Mouse (Mus musculus) cerebellum, postnatal 36 days (tissue): ENCODE results near the gene Cux1.
A peak's percentile ranks its signal among the peaks of the same experiment; 100 is the strongest.

Source experiments
- DNase-seq, 2 experiments: peaks; one replicate each; pipeline ENCODE4 v3.0.0; 2021 to 2022; ENCODE audit warnings: mixed read lengths in 2 of 2

The Cux1 gene

GRCm38 (mm10) chr5:136566001-136566811, 1.1 kb downstream of the Cux1 start:
- peak; percentile 64 to 70 for DNase-seq

- peak; percentile 45 to 49 for DNase-seq
Measured at GRCm38 (mm10) chr5:136565311-136565811, 1.9 kb downstream of the Cux1 start.

- no peak for DNase-seq
Measured at GRCm38 (mm10) chr5:136564613-136565299, 2.5 kb downstream of the Cux1 start.

GRCm38 (mm10) chr5:136563996-136564395, 3.3 kb downstream of the Cux1 start:
- DNase-seq, result no peak

- no peak for DNase-seq
Measured at GRCm38 (mm10) chr5:136563104-136563503, 4.2 kb downstream of the Cux1 start.

GRCm38 (mm10) chr5:136562212-136562611, 5.1 kb downstream of the Cux1 start:
- no peak for DNase-seq

GRCm38 (mm10) chr5:136561641-136562040, 5.6 kb downstream of the Cux1 start:
- no peak for DNase-seq

- DNase-seq, result no peak
Measured at GRCm38 (mm10) chr5:136560656-136561055, 6.6 kb downstream of the Cux1 start.

- DNase-seq, result no peak
Measured at GRCm38 (mm10) chr5:136557446-136557845, 9.8 kb downstream of the Cux1 start.

GRCm38 (mm10) chr5:136556328-136557262, 10.7 kb downstream of the Cux1 start:
- DNase-seq, result no peak

GRCm38 (mm10) chr5:136555703-136556102, 11.6 kb downstream of the Cux1 start:
- DNase-seq, result peak in 1 of 2 experiments; percentile 59

- DNase-seq, result no peak
Measured at GRCm38 (mm10) chr5:136552832-136553231, 14.5 kb downstream of the Cux1 start.

- DNase-seq, result no peak
Measured at GRCm38 (mm10) chr5:136552093-136552492, 15.2 kb downstream of the Cux1 start.

- no peak for DNase-seq
Measured at GRCm38 (mm10) chr5:136551571-136551970, 15.7 kb downstream of the Cux1 start.

GRCm38 (mm10) chr5:136550726-136551125, 16.6 kb downstream of the Cux1 start:
- no peak for DNase-seq

GRCm38 (mm10) chr5:136548776-136549175, 18.5 kb downstream of the Cux1 start:
- no peak for DNase-seq

- DNase-seq, result no peak
Measured at GRCm38 (mm10) chr5:136545061-136545460, 22.2 kb downstream of the Cux1 start.

- DNase-seq, result no peak
Measured at GRCm38 (mm10) chr5:136543171-136543570, 24.1 kb downstream of the Cux1 start.

GRCm38 (mm10) chr5:136540952-136541351, 26.3 kb downstream of the Cux1 start:
- DNase-seq, result peak; percentile 88 to 89

GRCm38 (mm10) chr5:136540055-136540838, 27.0 kb downstream of the Cux1 start:
- no peak for DNase-seq

- DNase-seq, result no peak
Measured at GRCm38 (mm10) chr5:136536753-136537152, 30.5 kb downstream of the Cux1 start.
